Mouse (Mus musculus): Measurements from ENCODE around the gene Ldha.

GRCm38 (mm10) chr7:46855866-46856560, 14.7 kb downstream of the Ldha start:
- no peak for TF ChIP-seq POLR2A (IDR thresholded peaks at IDR 0.05; ENCODE audit: insufficient read depth, low read length)
- TF ChIP-seq CTCF (IDR thresholded peaks at IDR 0.05; ENCODE audit: low read depth, low read length), result no peak
